Mouse (Mus musculus) hematopoietic multipotent progenitor cell, adult 10-12 weeks (in vitro differentiated cells): ENCODE results near the gene Wasl. TPM values are rescaled to one million over a fixed set of nuclear protein-coding genes. Genes with fewer than 3 reads are reported as not detected.

Experiments
- polyA plus RNA-seq: library from polyadenylated mRNA; stranded (reverse); fragments of >175 nt; gene quantifications from 2 replicates; pipeline ENCODE4 v1.2.3, GENCODE M21; 2012; ENCODE audit warnings: low replicate concordance

The Wasl gene
- 29.2 and 105 TPM in 2 replicates for polyA plus RNA-seq

GRCm38 (mm10) chr6:24664867-24665458 is at the start of gene Wasl:
TSS of gene Wasl (minus strand) at chr6:24665009.

GRCm38 (mm10) chr6:24597500-24597899 is 67.3 kb downstream of the Wasl start, which contains the start of gene Lmod2:
TSS of gene Lmod2 (plus strand) at chr6:24597762.

Other genes starting within 250 kb of the Wasl start
- gene Iqub, start 149.9 kb downstream of the Wasl start, polyA plus RNA-seq: not detected in 2 replicates
- 1.7 and 4.6 TPM in 2 replicates for gene Ndufa5, start 137.0 kb downstream of the Wasl start, polyA plus RNA-seq
- gene Asb15, start 136.9 kb downstream of the Wasl start, polyA plus RNA-seq: not detected in 2 replicates
- not detected in 2 replicates for gene Lmod2, start 67.2 kb downstream of the Wasl start, polyA plus RNA-seq
- gene Hyal6, start 68.2 kb upstream of the Wasl start, polyA plus RNA-seq: not detected in 2 replicates
- not detected in 2 replicates for gene Hyal4, start 83.3 kb upstream of the Wasl start, polyA plus RNA-seq
- not detected in 2 replicates for gene Spam1, start 126.2 kb upstream of the Wasl start, polyA plus RNA-seq
- not detected in 2 replicates for gene Hyal5, start 193.0 kb upstream of the Wasl start, polyA plus RNA-seq